Mouse (Mus musculus) adrenal gland, postnatal 4 days (tissue): ENCODE measurements around the gene Fat1. TPM values are rescaled to one million over a fixed set of nuclear protein-coding genes. Genes with fewer than 3 reads are reported as not detected.

ENCODE experiments used
- DNase-seq, 2 experiments: peaks; one replicate each; pipeline ENCODE4 v3.0.0; 2021 to 2022; ENCODE audit warnings: low spot score in 2 of 2, mixed read lengths in 2 of 2
- long read RNA-seq, 2 experiments: library from polyadenylated mRNA; stranded (forward); transcript quantifications; one replicate each; pipeline ENCODE4 v2.0.0; 2021
- total RNA-seq, 2 experiments: library from RNA; stranded (reverse); gene quantifications; 2 replicates each; pipeline ENCODE4 v1.2.3; 2021

Gene Fat1
- 10 to 100 TPM; 75.5 to 90.7 TPM for total RNA-seq
- long read RNA-seq, experiment 1, partial matches to known transcripts = 0 of 2 reads
- long read RNA-seq, experiment 1, other reads (novel, unspliced or antisense) = 2 of 2 reads
- long read RNA-seq, experiment 2, partial matches to known transcripts = 6 of 11 reads
- long read RNA-seq, experiment 2, other reads (novel, unspliced or antisense) = 5 of 11 reads

- peak; percentile 67 to 76 for DNase-seq
These were observed at the start of gene Fat1 for GRCm38 (mm10) chr8:44934850-44935497. Fat1 (plus strand) TSS chr8:44935447.

- no peak for DNase-seq
These were observed 40.6 kb upstream of the Fat1 start for GRCm38 (mm10) chr8:44894626-44895025.

GRCm38 (mm10) chr8:44899575-44899991 is 35.7 kb upstream of the Fat1 start:
- no peak for DNase-seq

GRCm38 (mm10) chr8:44911126-44911903 is 23.9 kb upstream of the Fat1 start:
- no peak for DNase-seq

GRCm38 (mm10) chr8:44919487-44920082 is 15.7 kb upstream of the Fat1 start:
- no peak for DNase-seq

- DNase-seq = no peak
These were observed 14.7 kb upstream of the Fat1 start for GRCm38 (mm10) chr8:44920379-44921032.

- no peak for DNase-seq
These were observed 10.3 kb upstream of the Fat1 start for GRCm38 (mm10) chr8:44924995-44925394.

GRCm38 (mm10) chr8:44930058-44930457 is 5.2 kb upstream of the Fat1 start:
- no peak for DNase-seq

DNA sequence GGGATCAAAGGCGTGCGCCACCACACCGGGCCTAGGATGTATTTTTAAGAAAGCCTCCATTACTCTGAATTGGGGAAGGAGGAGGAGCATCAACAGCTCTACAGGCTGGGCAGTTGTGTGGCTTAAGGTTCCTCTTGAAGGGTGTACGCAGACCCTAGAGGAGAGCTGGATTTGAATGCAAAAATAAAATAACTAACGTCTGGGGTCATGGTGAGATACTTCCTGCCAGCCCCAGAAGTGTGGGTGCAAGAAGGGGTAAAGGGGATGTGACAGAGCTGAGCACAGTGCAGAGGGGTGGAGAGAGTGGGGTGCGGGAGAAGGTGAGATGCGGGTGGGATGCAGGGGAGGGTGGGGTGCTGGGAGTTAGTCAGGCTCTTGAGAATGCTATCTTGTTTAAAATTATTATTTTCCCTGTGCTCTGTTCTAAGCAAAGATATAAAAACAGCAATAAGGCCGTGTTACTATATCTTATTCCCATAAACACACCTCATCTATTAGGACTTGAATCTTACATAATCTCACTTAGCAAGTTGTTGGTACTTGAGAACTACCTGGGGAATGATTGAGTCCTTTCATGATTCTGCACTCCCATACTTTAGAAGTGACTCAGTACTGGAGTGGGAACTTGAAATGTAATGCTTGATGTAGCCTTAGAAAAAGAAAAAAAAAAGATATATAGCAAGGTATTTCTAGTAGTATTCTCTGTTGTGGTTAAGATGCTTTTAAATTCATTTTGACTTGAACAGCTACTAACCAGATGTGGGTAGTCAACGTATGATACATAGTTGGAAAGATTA is 2.5 kb upstream of the Fat1 start:
- DNase-seq = no peak

DNA sequence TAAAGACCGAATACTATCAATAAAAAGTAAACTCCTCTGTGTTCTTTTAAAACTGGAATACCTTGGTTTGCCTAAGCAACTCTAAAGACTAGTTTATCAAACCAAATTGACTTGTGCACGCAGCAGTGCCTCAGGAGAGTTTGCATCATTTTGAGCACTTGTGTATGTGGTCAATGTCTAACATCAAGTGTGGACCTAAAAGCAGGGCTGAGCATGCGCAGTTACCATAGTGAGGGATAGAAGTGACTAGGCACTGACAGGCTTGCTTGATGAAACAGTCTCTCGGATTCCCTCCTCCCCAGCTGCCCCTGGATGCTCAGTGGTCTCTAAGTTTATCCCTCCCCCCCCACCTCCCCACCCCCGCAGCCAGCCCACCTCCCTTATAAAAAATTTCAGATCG is 1.8 kb upstream of the Fat1 start:
- no peak for DNase-seq

DNA sequence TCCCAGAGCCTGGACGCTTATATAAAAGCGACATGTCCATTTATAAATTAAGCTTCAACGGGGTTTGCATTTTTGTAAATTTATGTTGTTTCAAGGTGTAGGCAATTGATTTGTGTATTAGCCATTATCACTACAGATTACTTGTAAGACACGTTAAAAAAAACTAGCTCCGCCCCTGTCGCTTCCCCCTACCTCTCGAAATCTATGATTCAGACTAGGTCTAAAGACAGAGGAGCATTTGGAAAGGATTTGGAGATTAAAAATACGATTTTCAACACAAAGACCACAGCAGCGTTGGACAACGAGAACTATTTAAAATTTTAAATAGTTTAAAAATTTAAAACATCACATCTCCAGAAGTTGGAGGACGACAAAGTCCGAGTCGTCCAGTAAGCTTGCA is 831 bp upstream of the Fat1 start:
- no peak for DNase-seq

DNA sequence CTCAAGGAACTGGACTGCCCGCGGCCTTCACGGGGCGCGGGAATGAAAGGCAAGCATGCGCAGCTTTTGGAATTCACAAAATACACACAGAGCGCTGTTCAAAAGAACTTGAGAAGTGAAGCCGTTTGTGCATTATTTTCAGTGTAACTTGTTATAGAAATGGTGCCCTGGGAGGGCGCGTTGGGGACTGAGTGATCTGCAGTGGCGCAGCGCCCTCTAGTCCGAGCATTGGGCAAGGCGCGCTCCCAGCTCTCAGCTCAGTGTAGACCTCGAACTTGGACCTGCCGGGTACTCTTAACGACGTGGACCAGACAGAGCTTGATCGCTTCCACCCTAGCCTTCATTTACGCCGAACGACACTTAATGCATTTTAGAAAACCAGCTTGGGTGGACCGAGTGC is 494 bp downstream of the Fat1 start:
- DNase-seq = peak; percentile 53 to 65

DNA sequence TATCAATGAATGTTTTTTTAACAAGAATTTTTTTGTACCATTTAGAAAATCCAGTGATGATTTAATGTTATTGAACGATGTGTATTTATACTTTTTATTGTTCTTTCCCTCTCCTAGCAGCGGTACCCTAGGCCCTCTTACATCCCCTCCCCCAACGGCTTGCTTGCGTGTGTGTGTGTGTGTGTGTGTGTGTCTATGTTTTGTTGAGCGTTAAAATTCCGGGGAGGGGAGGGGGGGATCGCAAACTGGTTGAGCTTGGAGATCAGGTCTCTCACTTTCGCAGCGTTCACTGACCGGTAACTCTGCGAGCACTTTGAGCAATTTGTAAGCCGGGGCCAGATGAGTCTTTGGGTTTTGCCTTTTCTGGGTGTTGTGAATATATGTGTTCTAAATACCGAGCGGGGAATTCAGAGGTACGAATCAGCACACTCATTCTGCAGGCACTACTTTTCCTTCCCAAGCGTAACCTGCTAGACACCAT is 1.3 kb downstream of the Fat1 start:
- DNase-seq = no peak

DNA sequence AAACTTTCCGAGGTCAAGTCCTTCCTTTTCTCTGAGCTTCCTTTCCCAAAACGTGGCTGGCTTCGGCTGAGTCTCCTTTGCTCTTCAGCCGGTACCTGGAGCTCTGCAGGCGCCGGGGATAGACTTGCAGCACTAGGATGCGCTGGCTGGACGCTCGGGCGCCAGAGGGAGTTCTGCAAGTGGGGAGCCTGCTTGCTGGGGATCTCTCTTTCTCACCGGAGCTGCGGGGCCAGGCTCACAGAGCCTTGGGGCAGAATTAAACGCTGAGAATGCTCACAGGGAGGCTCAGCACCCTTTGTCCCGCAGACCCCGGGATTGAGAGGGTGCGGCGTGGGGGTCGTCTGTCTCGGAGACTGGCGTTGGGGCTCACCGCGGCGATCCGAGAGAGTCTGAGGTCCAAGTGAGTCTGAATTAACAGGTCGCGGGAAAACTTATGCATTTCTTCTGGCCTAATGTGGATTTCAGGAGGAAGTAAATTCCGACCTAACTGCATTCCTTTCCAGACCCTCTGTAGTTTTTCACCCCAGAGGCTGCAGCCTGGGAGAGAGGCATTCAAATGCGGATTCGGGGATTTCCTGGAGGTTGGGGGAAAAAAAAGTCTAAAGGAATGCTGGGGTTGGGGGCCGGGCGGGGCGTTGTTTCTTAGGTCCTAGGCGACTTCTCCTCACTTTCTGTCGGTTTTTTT is 2.0 kb downstream of the Fat1 start:
- peak in 1 of 2 experiments; percentile 34 for DNase-seq

DNA sequence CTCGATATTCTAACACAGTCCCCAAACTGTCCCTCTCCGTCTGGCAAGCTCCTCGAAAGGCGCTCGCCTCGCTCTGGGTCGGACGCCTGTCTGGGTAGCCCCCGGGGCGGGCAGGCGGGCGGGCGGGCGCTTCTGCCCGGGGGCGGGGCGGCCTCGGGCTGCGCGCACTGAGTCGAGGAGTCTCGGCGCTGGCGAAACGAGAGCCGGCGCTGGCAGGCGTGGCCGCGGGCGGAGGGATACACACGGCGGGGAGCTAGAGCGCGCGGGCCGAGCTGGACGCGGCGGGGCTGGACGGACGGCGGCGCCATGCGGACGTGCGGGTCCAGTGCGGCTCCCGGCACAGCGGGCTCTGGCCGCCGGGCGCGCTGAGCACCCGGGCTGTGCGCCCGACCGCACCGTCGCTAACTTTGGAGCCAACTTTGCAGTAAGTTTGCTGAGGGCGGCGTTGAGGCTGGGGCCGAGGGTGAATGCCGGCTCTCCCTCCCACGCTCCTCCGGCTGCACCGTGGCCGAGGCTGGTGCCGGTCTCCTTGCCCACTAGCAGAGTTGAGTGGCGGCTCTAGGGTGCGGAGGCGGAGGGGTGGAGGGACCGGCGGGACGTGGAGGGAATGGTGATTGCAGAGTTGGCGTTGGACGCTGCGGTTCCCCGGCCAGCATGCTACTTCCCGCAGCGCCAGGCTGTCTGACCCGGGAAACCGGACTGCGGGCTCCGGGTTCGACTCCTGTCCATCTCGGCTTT is 2.8 kb downstream of the Fat1 start:
- peak; percentile 86 to 90 for DNase-seq

- no peak for DNase-seq
These were observed 3.4 kb downstream of the Fat1 start for GRCm38 (mm10) chr8:44938643-44938979.

- no peak for DNase-seq
These were observed 10.3 kb downstream of the Fat1 start for GRCm38 (mm10) chr8:44945577-44945976.

GRCm38 (mm10) chr8:44948597-44948996 is 13.3 kb downstream of the Fat1 start:
- no peak for DNase-seq

DNA sequence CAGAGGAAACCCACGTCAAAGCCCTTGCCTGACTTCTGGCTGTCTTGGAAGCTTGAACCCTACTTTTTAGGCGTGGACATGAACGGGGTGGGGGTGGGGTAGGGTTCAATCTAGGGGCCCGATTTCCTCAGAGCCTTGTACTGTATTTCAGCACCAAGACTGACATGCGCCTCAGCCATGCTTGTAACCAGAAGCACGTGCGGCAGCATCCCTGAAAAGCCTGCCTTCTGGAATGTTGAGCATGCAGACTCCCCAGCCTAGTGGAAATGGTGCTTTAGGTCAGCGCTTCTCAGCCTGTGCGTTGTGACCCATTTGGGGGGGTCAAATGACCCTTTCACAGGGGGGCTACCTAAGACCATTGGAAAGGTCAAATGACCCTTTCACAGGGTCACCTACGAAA is 25.2 kb downstream of the Fat1 start:
- DNase-seq = no peak
